ENCODE assay signal across 11 mouse cellular contexts in genomic region chr8:104403596-104403995, GRCm38 (mm10). TPM values are rescaled to one million over a fixed set of nuclear protein-coding genes. Genes with fewer than 3 reads are reported as not detected.
DNase-seq lines count a peak whose midpoint lies in the region; ATAC-seq and TF ChIP-seq lines count a peak whose summit lies in the region.
"Had no signal": no experiment of that assay in that cellular context is flagged by ENCODE, and none has a peak within 500 bp of the region (broad histone marks: within the 10 kb centered on the region; RNA-seq: fewer than 3 reads in every experiment).

No protein-coding gene starts in this region.

- H3K4me3 ChIP-seq in intestine, postnatal 0 days (ENCODE audit: low read depth, low read length) = no peak overlapping the region
- no peak overlapping the region for H3K4me3 ChIP-seq in intestine, embryonic 16.5 days (ENCODE audit: low read length)
- H3K4me3 ChIP-seq: midbrain, embryonic 12.5 days had no signal

- no peaks in the 10 kb centered on the region for H3K36me3 ChIP-seq in intestine, postnatal 0 days (ENCODE audit: control insufficient read depth, insufficient read depth)
- no peaks in the 10 kb centered on the region for H3K36me3 ChIP-seq in intestine, embryonic 16.5 days (ENCODE audit: control insufficient read depth, insufficient read depth, low read length)
- H3K36me3 ChIP-seq: midbrain, embryonic 12.5 days had no signal

- H3K4me1 ChIP-seq in intestine, postnatal 0 days (replicated peaks; ENCODE audit: control insufficient read depth, insufficient read depth, low read length) = no peaks in the 10 kb centered on the region
- 0 out of 2 replicates have a peak, but pooled peaks cover 4% of the 10 kb centered on the region for H3K4me1 ChIP-seq in intestine, embryonic 16.5 days (ENCODE audit: control insufficient read depth, insufficient read depth, low read length)
- H3K4me1 ChIP-seq: midbrain, embryonic 12.5 days had no signal

- peak; percentile 6 for DNase-seq in thymus, postnatal 25 days
- DNase-seq in thymus, adult 18-20 months = no peak
- no peak for DNase-seq in brain, embryonic 14.5 days (ENCODE audit: low read depth)
- DNase-seq in cerebellum, adult 11-12 months = no peak
- no peak for DNase-seq in heart, adult 9 months (ENCODE audit: low spot score in 2 of 2)
- DNase-seq in frontal cortex, postnatal 36 days (ENCODE audit: low spot score in 2 of 2) = no peak
- DNase-seq: heart, adult 11 months had no signal

- H3K4me2 ChIP-seq in intestine, postnatal 0 days (replicated peaks; ENCODE audit: low read depth) = no peak overlapping the region
- no peak overlapping the region for H3K4me2 ChIP-seq in intestine, embryonic 16.5 days (ENCODE audit: low read depth, low read length)
- H3K4me2 ChIP-seq: midbrain, embryonic 12.5 days had no signal

- peak; percentile 82 for TF ChIP-seq CTCF in intestine, postnatal 0 days (IDR thresholded peaks at IDR 0.05; ENCODE audit: low read depth)
- peak; percentile 46; the same call in 1 of the 2 replicates for TF ChIP-seq CTCF in brain, embryonic 14.5 days (IDR thresholded peaks at IDR 0.05; ENCODE audit: borderline replicate concordance, extremely low read depth, insufficient read depth, insufficient read length)

- H3K27me3 ChIP-seq in intestine, postnatal 0 days (replicated peaks; ENCODE audit: control insufficient read depth, insufficient read depth, low read length) = no peaks in the 10 kb centered on the region
- no peaks in the 10 kb centered on the region for H3K27me3 ChIP-seq in intestine, embryonic 16.5 days (replicated peaks; ENCODE audit: control insufficient read depth, insufficient read depth, low read length)
- H3K27me3 ChIP-seq: midbrain, embryonic 12.5 days had no signal

- no peak for TF ChIP-seq POLR2A in brain, embryonic 14.5 days (IDR thresholded peaks at IDR 0.05; ENCODE audit: borderline replicate concordance, extremely low read depth, insufficient read depth, insufficient read length, poor library complexity, severe bottlenecking)

- ATAC-seq in intestine, postnatal 0 days = no peak
- ATAC-seq in intestine, embryonic 16.5 days = no peak
- ATAC-seq: inflammation-experienced regulatory T-cells, adult 6 months had no signal

- 69% methylated on average over 3 of the region's 3 CpGs for WGBS in intestine, postnatal 0 days
- 64% methylated on average over 3 of the region's 3 CpGs for WGBS in intestine, embryonic 16.5 days

- no peaks in the 10 kb centered on the region for H3K9me3 ChIP-seq in intestine, postnatal 0 days (ENCODE audit: control insufficient read depth)
- no peaks in the 10 kb centered on the region for H3K9me3 ChIP-seq in intestine, embryonic 16.5 days (ENCODE audit: control insufficient read depth, low read length)
- H3K9me3 ChIP-seq: midbrain, embryonic 12.5 days had no signal

- H3K9ac ChIP-seq in intestine, postnatal 0 days (ENCODE audit: low read depth, low read length) = no peak overlapping the region
- no peak overlapping the region for H3K9ac ChIP-seq in intestine, embryonic 16.5 days (ENCODE audit: low read depth, low read length)
- H3K9ac ChIP-seq: midbrain, embryonic 12.5 days had no signal

- no peak overlapping the region for H3K27ac ChIP-seq in intestine, postnatal 0 days (ENCODE audit: low read depth, low read length)
- no peak overlapping the region for H3K27ac ChIP-seq in intestine, embryonic 16.5 days (ENCODE audit: low read length)
- H3K27ac ChIP-seq: midbrain, embryonic 12.5 days had no signal

RNA-seq across cellular contexts. Expression of gene Cmtm4, which starts 8.0 kb away (rescaled TPM):
- 5.9 and 6.7 TPM in 2 replicates for polyA plus RNA-seq in intestine, postnatal 0 days (2015; fragmentation: Nextera tagmentation; extraction: Ambion mirVana)
- polyA plus RNA-seq in intestine, embryonic 16.5 days (2015; fragmentation: Nextera tagmentation; extraction: Ambion mirVana) = 4.2 and 5.1 TPM in 2 replicates
- polyA plus RNA-seq in brain, embryonic 14.5 days (2012; rRNA removed) = 18.3 and 20.8 TPM in 2 replicates

RNA-seq across cellular contexts. Expression of gene Dync1li2, which starts 39.3 kb away (rescaled TPM):
- 19.0 and 20.4 TPM in 2 replicates for polyA plus RNA-seq in intestine, postnatal 0 days (2015; fragmentation: Nextera tagmentation; extraction: Ambion mirVana)
- polyA plus RNA-seq in intestine, embryonic 16.5 days (2015; fragmentation: Nextera tagmentation; extraction: Ambion mirVana) = 38.7 and 39.7 TPM in 2 replicates
- 89.9 and 110 TPM in 2 replicates for polyA plus RNA-seq in brain, embryonic 14.5 days (2012; rRNA removed)
